Mouse (Mus musculus): ENCODE data around the gene Efcab11.

DNA sequence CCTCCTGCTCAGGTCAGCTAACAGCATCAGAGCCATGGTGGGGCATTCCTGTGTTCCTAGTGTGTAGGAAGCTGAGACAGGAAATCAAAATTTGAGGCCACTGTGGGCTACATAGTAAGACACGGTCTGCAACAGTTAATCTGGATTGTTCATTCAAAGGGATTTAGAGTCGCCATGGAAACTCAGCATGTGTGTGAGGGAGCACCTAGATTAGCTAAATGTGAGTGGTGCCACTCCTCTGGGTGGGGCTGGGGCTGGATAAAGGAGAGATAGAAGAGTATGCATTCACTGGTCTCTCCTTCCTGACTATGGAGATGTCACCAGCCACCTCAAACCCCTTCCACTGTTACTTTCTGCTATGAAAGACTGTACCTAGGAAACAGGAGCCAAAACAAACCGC lies 10.8 kb downstream of the Efcab11 start:
- no peak for TF ChIP-seq FLI1 (IDR thresholded peaks at IDR 0.05; ENCODE audit: low read length)
- TF ChIP-seq GATA1 (IDR thresholded peaks at IDR 0.05; ENCODE audit: borderline replicate concordance, low read length), result no peak

All from megakaryocyte, embryonic 14.5 days (primary cell).